Mouse (Mus musculus) heart, embryonic 16.5 days (tissue): ENCODE data around the gene Akap13. TPM values are rescaled to one million over a fixed set of nuclear protein-coding genes. Genes with fewer than 3 reads are reported as not detected.

ENCODE experiments used
- ATAC-seq: fragments of 200-750 bp; cut with Nextera tagmentation; replicated peaks from 2 replicates; pipeline ENCODE4 v1.8.0; 2017; ENCODE audit warnings: moderate number of reproducible peaks; ENCODE audit not compliant: insufficient read depth, low FRiP score; ENCODE audit errors: extremely low read depth
- H3K27ac ChIP-seq: fragments of 300-500 bp; sonication (generic); 2 replicates; pipeline ENCODE4 v1.5.1; 2014; ENCODE audit warnings: mild to moderate bottlenecking, low read length, control low read depth, moderate library complexity
- H3K27me3 ChIP-seq: fragments of 300-500 bp; sonication (generic); 2 replicates; pipeline ENCODE4 v1.6.1; 2014; ENCODE audit warnings: low read length, mixed read lengths; ENCODE audit not compliant: control insufficient read depth, insufficient read depth
- H3K36me3 ChIP-seq: fragments of 300-500 bp; sonication (generic); 2 replicates; pipeline ENCODE4 v1.6.1; 2014; ENCODE audit not compliant: control insufficient read depth, insufficient read depth
- H3K4me1 ChIP-seq: fragments of 300-500 bp; sonication (generic); 2 replicates; pipeline ENCODE4 v1.6.1; 2014; ENCODE audit warnings: low read length, mixed read lengths; ENCODE audit not compliant: control insufficient read depth, insufficient read depth
- H3K4me2 ChIP-seq: fragments of 300-500 bp; sonication (generic); 2 replicates; pipeline ENCODE4 v1.6.1; 2014; ENCODE audit warnings: low read depth, mild to moderate bottlenecking, control low read depth, low read length
- H3K4me3 ChIP-seq: fragments of 300-500 bp; sonication (generic); 2 replicates; pipeline ENCODE4 v1.5.1; 2014; ENCODE audit warnings: mild to moderate bottlenecking, control low read depth, low read length
- H3K9ac ChIP-seq: fragments of 300-500 bp; sonication (generic); 2 replicates; pipeline ENCODE4 v1.6.1; 2014; ENCODE audit warnings: low read length, control low read depth
- H3K9me3 ChIP-seq: fragments of 300-500 bp; sonication (generic); replicated peaks from 2 replicates; pipeline ENCODE4 v1.6.1; 2016; ENCODE audit warnings: low read length; ENCODE audit not compliant: control insufficient read depth
- WGBS: fragments of 180-500 bp; shearing (Covaris S2); extraction: QIAGEN DNeasy Blood & Tissue Kit; methylation state at CpG from one replicate; pipeline ENCODE4 v1.1.7; 2014; 5-methylcytosine and 5-hydroxymethylcytosine counted together
- polyA plus RNA-seq: library from polyadenylated mRNA; unstranded; fragments of >200 nt; fragmentation: Nextera tagmentation; extraction: Ambion mirVana; gene quantifications from 2 replicates; pipeline ENCODE4 v1.2.1, GENCODE M21; 2015

The Akap13 gene
- 45.4 and 47.3 TPM in 2 replicates for polyA plus RNA-seq

GRCm38 (mm10) chr7:75455223-75456151 lies at the start of gene Akap13:
Gene Akap13, plus strand, starts transcription at chr7:75455534.
- H3K4me3 ChIP-seq: peak within 1 kb of the TSS; percentile 97
- peak within 1 kb of the TSS; percentile 90 for H3K4me2 ChIP-seq
- H3K27ac ChIP-seq: peak within 1 kb of the TSS; percentile 100
- peak within 1 kb of the TSS; percentile 93 for H3K9ac ChIP-seq
- under 1% methylated on average over 89 of the region's 94 CpGs for WGBS
- H3K9me3 ChIP-seq: no peaks in the 10 kb centered on the region
- peak; percentile 99 for ATAC-seq
- no peaks in the 10 kb centered on the region for H3K36me3 ChIP-seq
- peaks cover 38% of the 10 kb centered on the region for H3K4me1 ChIP-seq
- H3K27me3 ChIP-seq: no peaks in the 10 kb centered on the region

- H3K36me3 ChIP-seq: no peaks in the 10 kb centered on the region
- 89% methylated on average over 3 of the region's 3 CpGs for WGBS
- H3K4me1 ChIP-seq: peaks cover 3% of the 10 kb centered on the region; the same call in 1 of the 2 replicates
- H3K4me2 ChIP-seq: no peak overlapping the region
- ATAC-seq: no peak
- no peak overlapping the region for H3K27ac ChIP-seq
- H3K4me3 ChIP-seq: no peak overlapping the region
- no peaks in the 10 kb centered on the region; the same call in 1 of the 2 replicates for H3K9me3 ChIP-seq
- H3K27me3 ChIP-seq: no peaks in the 10 kb centered on the region
- H3K9ac ChIP-seq: no peak overlapping the region
These were observed 44.7 kb upstream of the Akap13 start for GRCm38 (mm10) chr7:75410641-75411040.

DNA sequence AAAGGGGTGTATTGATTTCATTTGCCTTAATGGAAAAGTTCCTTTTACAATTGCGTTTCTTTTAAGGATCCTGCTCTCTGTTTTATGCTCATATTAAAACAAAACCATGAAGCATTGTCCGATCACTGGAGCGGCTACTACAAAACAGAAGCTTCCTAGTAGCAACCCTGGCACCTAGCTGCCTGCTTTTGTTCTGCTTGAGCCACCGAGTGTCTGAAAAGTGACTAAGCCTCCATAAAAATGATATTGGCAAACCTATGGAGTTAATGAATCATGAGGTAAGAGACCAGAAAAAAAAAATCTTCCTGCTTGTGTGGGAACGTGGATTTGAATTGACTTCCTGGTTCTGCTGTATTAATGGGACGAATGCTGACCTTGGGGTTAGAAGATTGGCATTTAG lies 44.1 kb upstream of the Akap13 start:
- H3K27me3 ChIP-seq: no peaks in the 10 kb centered on the region
- no peak overlapping the region for H3K4me2 ChIP-seq
- 73% methylated on average over 6 of the region's 6 CpGs for WGBS
- no peak for ATAC-seq
- no peak overlapping the region for H3K4me3 ChIP-seq
- H3K27ac ChIP-seq: no peak overlapping the region
- peaks cover 3% of the 10 kb centered on the region; the same call in 1 of the 2 replicates for H3K4me1 ChIP-seq
- no peaks in the 10 kb centered on the region for H3K36me3 ChIP-seq
- no peaks in the 10 kb centered on the region; the same call in 1 of the 2 replicates for H3K9me3 ChIP-seq
- H3K9ac ChIP-seq: no peak overlapping the region

DNA sequence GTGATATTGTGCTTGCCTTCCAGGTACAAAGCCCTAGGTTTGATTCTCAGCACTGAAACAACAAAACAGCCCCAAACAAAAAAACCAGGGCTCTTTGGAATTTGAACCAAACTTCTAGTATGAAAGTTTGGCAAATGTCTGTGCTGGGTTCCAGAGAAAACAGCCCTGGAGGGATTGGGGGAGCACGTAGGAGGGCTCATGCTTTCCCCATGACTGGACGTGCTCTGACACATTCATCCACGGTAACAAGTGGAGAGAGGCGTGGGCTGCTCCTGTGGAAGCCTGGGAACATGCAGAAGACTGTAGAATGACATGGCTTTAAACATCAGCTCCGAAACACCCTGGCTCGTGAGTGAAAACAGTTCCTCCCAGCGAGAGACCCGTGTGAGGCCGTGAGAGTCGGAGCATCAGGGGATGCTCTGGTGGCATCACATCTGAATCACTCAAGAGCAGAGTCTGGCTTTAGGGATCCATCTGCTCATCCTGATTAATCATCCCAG lies 43.3 kb upstream of the Akap13 start:
- no peak for ATAC-seq
- Histone ChIP-seq H3K4me3 (no peak overlapping the region), H3K9ac (no peak overlapping the region), H3K36me3 (no peaks in the 10 kb centered on the region), H3K4me1 (peaks cover 3% of the 10 kb centered on the region; the same call in 1 of the 2 replicates), H3K27me3 (no peaks in the 10 kb centered on the region), H3K27ac (no peak overlapping the region), H3K9me3 (no peaks in the 10 kb centered on the region), H3K4me2 (no peak overlapping the region)
- 70% methylated on average over 10 of the region's 10 CpGs for WGBS

DNA sequence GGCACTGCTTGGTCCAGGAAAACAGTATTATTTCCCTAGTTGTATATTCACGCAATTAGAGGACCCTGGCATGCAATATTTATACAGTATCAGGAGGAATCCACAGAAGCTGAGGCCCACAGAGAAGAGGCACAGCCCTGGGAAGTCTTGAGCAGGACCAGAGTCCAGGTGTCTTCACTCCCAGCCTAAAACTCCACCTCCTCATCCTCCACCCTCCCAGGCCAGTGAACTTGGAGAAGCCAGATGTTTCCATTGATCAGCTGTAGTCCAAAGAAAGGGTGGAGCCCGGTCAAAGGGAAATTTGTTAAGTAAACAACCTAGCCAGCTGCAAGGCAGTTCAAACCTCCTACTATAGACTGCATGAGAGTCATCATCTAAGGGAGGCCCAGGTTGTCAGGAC lies 42.8 kb upstream of the Akap13 start:
- Histone ChIP-seq H3K4me3 (no peak overlapping the region), H3K4me2 (no peak overlapping the region), H3K36me3 (no peaks in the 10 kb centered on the region), H3K27ac (no peak overlapping the region), H3K4me1 (peaks cover 3% of the 10 kb centered on the region; the same call in 1 of the 2 replicates), H3K27me3 (no peaks in the 10 kb centered on the region), H3K9ac (no peak overlapping the region), H3K9me3 (no peaks in the 10 kb centered on the region)
- no peak for ATAC-seq
- WGBS: 61% methylated on average over 2 of the region's 2 CpGs

DNA sequence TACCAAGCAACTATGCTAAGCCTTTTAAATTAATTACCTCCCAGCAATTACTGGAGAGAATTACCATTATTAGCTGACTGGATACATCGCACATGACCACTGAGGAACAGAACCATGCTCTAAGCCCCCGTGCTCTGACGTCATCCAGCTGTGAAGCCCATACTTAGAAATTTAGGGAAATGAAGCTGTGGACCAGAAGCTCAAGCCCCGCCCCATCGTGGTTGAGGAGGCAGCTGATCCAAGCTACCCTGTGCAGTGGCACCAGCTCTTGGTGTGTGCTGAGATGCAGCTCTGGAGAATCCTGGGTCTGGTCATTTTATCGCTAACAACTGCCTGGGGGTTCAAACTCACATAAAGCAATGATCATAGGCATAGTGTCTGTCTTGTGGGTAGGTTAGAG lies 41.4 kb upstream of the Akap13 start:
- peaks cover 3% of the 10 kb centered on the region; the same call in 1 of the 2 replicates for H3K4me1 ChIP-seq
- H3K9me3 ChIP-seq: no peaks in the 10 kb centered on the region
- H3K4me2 ChIP-seq: no peak overlapping the region
- no peak for ATAC-seq
- no peaks in the 10 kb centered on the region for H3K36me3 ChIP-seq
- H3K9ac ChIP-seq: no peak overlapping the region
- 77% methylated on average over 6 of the region's 6 CpGs for WGBS
- H3K27ac ChIP-seq: no peak overlapping the region
- no peaks in the 10 kb centered on the region for H3K27me3 ChIP-seq
- no peak overlapping the region for H3K4me3 ChIP-seq

DNA sequence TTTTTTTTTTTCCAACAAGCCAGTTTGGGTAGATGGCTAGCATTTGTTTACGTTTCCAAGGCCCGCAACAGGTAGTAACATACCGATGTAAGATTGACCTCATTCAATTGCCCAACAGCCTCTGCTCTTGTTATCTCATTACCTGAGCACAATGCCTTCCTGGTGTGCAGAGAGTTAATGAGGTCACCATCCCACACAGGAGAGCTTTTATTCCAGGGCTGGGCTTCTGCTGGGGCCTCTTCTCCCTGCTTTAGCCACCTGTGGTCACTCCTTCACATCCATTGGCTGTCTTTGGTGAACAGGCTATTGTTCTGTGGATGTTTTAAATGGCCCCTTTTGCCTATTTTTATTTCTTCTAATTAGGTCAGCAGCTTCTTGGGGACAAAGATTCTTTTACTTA lies 41.0 kb upstream of the Akap13 start:
- Histone ChIP-seq H3K4me2 (no peak overlapping the region), H3K27me3 (no peaks in the 10 kb centered on the region), H3K9me3 (no peaks in the 10 kb centered on the region), H3K27ac (no peak overlapping the region), H3K36me3 (no peaks in the 10 kb centered on the region), H3K4me3 (no peak overlapping the region), H3K9ac (no peak overlapping the region), H3K4me1 (peaks cover 3% of the 10 kb centered on the region; the same call in 1 of the 2 replicates)
- ATAC-seq: no peak
- 90% methylated on average over 3 of the region's 3 CpGs for WGBS

GRCm38 (mm10) chr7:75415166-75415881 lies 40.0 kb upstream of the Akap13 start:
- Histone ChIP-seq H3K9ac (no peak overlapping the region), H3K9me3 (no peaks in the 10 kb centered on the region), H3K4me3 (no peak overlapping the region), H3K4me2 (no peak overlapping the region), H3K27me3 (no peaks in the 10 kb centered on the region), H3K36me3 (no peaks in the 10 kb centered on the region), H3K4me1 (peaks cover 3% of the 10 kb centered on the region; the same call in 1 of the 2 replicates), H3K27ac (peak overlapping the region; percentile 29)
- no peak; the same call in 1 of the 2 replicates for ATAC-seq
- 27% methylated on average over 4 of the region's 4 CpGs for WGBS
